Comparison of ENCODE assay signal across 8 mouse cellular contexts in genomic region chr15:98532281-98532680, GRCm38 (mm10). TPM values are rescaled to one million over a fixed set of nuclear protein-coding genes. Genes with fewer than 3 reads are reported as not detected.
DNase-seq lines count a peak whose midpoint lies in the region; ATAC-seq and TF ChIP-seq lines count a peak whose summit lies in the region.

No protein-coding gene starts in this region.

- DNase-seq in gastrocnemius, adult 2 months = no peak
- DNase-seq in gastrocnemius, postnatal 10 days = no peak
- DNase-seq in fibroblast of lung, adult 2 months (ENCODE audit: low read depth) = peak; percentile 73
- DNase-seq in stomach, postnatal 0 days (ENCODE audit: low spot score) = no peak
- DNase-seq in embryo, embryonic 11 days = no peak
- no peak for DNase-seq in lung, postnatal 4 days

- no peak for TF ChIP-seq EP300 in ES-Bruce4 (IDR thresholded peaks at IDR 0.05; ENCODE audit: insufficient read depth, low read depth, low read length)
- TF ChIP-seq EP300 in stomach, postnatal 0 days (optimal IDR thresholded peaks at IDR 0.05) = no peak

- H3K4me3 ChIP-seq in gastrocnemius, adult 2 months = peak overlapping the region; percentile 73
- peak overlapping the region; percentile 71 for H3K4me3 ChIP-seq in ES-Bruce4 (ENCODE audit: low read depth, low read length)
- H3K4me3 ChIP-seq in limb, embryonic 15.5 days = peak overlapping the region; percentile 92
- peak overlapping the region; percentile 80 for H3K4me3 ChIP-seq in stomach, postnatal 0 days (ENCODE audit: low read depth, low read length)

- H3K4me1 ChIP-seq in ES-Bruce4 (ENCODE audit: control insufficient read depth, insufficient read depth, low read length) = peaks cover 2% of the 10 kb centered on the region
- peaks cover 13% of the 10 kb centered on the region for H3K4me1 ChIP-seq in limb, embryonic 15.5 days
- H3K4me1 ChIP-seq in stomach, postnatal 0 days (replicated peaks; ENCODE audit: control insufficient read depth, insufficient read depth) = 0 out of 2 replicates have a peak, but pooled peaks cover 3% of the 10 kb centered on the region

- H3K9me3 ChIP-seq in ES-Bruce4 (replicated peaks; ENCODE audit: control insufficient read depth, insufficient read depth, low read length, poor library complexity, severe bottlenecking) = no peaks in the 10 kb centered on the region
- H3K9me3 ChIP-seq in limb, embryonic 15.5 days = no peaks in the 10 kb centered on the region
- H3K9me3 ChIP-seq in stomach, postnatal 0 days (ENCODE audit: control insufficient read depth, low read length) = no peaks in the 10 kb centered on the region

- WGBS in limb, embryonic 15.5 days = 29% methylated on average over 5 of the region's 5 CpGs
- WGBS in stomach, postnatal 0 days = 19% methylated on average over 5 of the region's 5 CpGs

- H3K36me3 ChIP-seq in ES-Bruce4 (ENCODE audit: control insufficient read depth, insufficient read depth, low read length, poor library complexity, severe bottlenecking) = peaks cover 56% of the 10 kb centered on the region
- H3K36me3 ChIP-seq in limb, embryonic 15.5 days = peaks cover 38% of the 10 kb centered on the region
- H3K36me3 ChIP-seq in stomach, postnatal 0 days (ENCODE audit: control insufficient read depth, insufficient read depth, low read length) = peaks cover 13% of the 10 kb centered on the region

- H3K9ac ChIP-seq in ES-Bruce4 (ENCODE audit: low read depth, poor library complexity, severe bottlenecking) = peak overlapping the region; percentile 96
- peak overlapping the region; percentile 17; the same call in 1 of the 2 replicates for H3K9ac ChIP-seq in limb, embryonic 15.5 days
- peak overlapping the region; percentile 93; the same call in 1 of the 2 replicates for H3K9ac ChIP-seq in stomach, postnatal 0 days (ENCODE audit: low read length)

- H3K4me2 ChIP-seq in limb, embryonic 15.5 days = peak overlapping the region; percentile 67
- peak overlapping the region; percentile 77 for H3K4me2 ChIP-seq in stomach, postnatal 0 days (replicated peaks; ENCODE audit: low read depth)

- intact Hi-C loops in gastrocnemius, adult 2 months (cut with DNase I) = loop anchor here (5.0 kb wide), 1 partner anchor 35 kb away; no protein-coding TSS in a partner anchor

- peak overlapping the region; percentile 98 for H3K27ac ChIP-seq in gastrocnemius, adult 2 months
- no peak overlapping the region for H3K27ac ChIP-seq in ES-Bruce4 (ENCODE audit: insufficient read depth, low read length)
- H3K27ac ChIP-seq in limb, embryonic 15.5 days = no peak overlapping the region
- no peak overlapping the region for H3K27ac ChIP-seq in stomach, postnatal 0 days (replicated peaks)

- TF ChIP-seq CTCF in gastrocnemius, adult 2 months (IDR thresholded peaks at IDR 0.05) = no peak
- no peak for TF ChIP-seq CTCF in ES-Bruce4 (IDR thresholded peaks at IDR 0.05; ENCODE audit: low read depth, low read length)
- no peak for TF ChIP-seq CTCF in stomach, postnatal 0 days (IDR thresholded peaks at IDR 0.05; ENCODE audit: low read depth)

- TF ChIP-seq POLR2A in ES-Bruce4 (IDR thresholded peaks at IDR 0.05; ENCODE audit: insufficient read depth, low read length) = no peak

- H3K27me3 ChIP-seq in ES-Bruce4 (ENCODE audit: control insufficient read depth, insufficient read depth, low read length, poor library complexity, severe bottlenecking) = no peaks in the 10 kb centered on the region
- H3K27me3 ChIP-seq in limb, embryonic 15.5 days = no peaks in the 10 kb centered on the region
- H3K27me3 ChIP-seq in stomach, postnatal 0 days (ENCODE audit: control insufficient read depth, insufficient read depth, low read length) = no peaks in the 10 kb centered on the region

- ATAC-seq in limb, embryonic 15.5 days (ENCODE audit: insufficient number of reproducible peaks, low FRiP score, low TSS enrichment, low read depth) = no peak
- ATAC-seq in stomach, postnatal 0 days (ENCODE audit: low FRiP score, low TSS enrichment) = no peak

RNA-seq across cellular contexts. Expression of gene Kansl2, which starts 1.8 kb away (rescaled TPM):
- 10 to 100 TPM; 64.7 to 66.3 TPM for total RNA-seq in gastrocnemius, adult 2 months (2021)
- 10 to 100 TPM; 71.5 to 77.4 TPM for total RNA-seq in gastrocnemius, postnatal 10 days (2021)
- polyA plus RNA-seq in ES-Bruce4 (2011; ENCODE audit: insufficient read depth, insufficient read length, low read depth, missing spikeins) = 116 and 119 TPM in 2 replicates
- polyA plus RNA-seq in limb, embryonic 15.5 days (2015; fragmentation: Nextera tagmentation; extraction: Ambion mirVana) = 90.5 and 101 TPM in 2 replicates
- polyA plus RNA-seq in stomach, postnatal 0 days (2015; fragmentation: Nextera tagmentation; extraction: Ambion mirVana) = 44.3 and 44.9 TPM in 2 replicates

RNA-seq across cellular contexts. Expression of gene Ccnt1, which starts 38.4 kb away (rescaled TPM):
- total RNA-seq in gastrocnemius, adult 2 months (2021) = 10 to 100 TPM; 20.4 to 20.5 TPM
- total RNA-seq in gastrocnemius, postnatal 10 days (2021) = 10 to 100 TPM; 21.7 to 30.4 TPM
- polyA plus RNA-seq in ES-Bruce4 (2011; ENCODE audit: insufficient read depth, insufficient read length, low read depth, missing spikeins) = 66.8 and 73.1 TPM in 2 replicates
- 50.8 and 55.2 TPM in 2 replicates for polyA plus RNA-seq in limb, embryonic 15.5 days (2015; fragmentation: Nextera tagmentation; extraction: Ambion mirVana)
- 20.8 and 23.9 TPM in 2 replicates for polyA plus RNA-seq in stomach, postnatal 0 days (2015; fragmentation: Nextera tagmentation; extraction: Ambion mirVana)

RNA-seq across cellular contexts. Expression of gene 4930415O20Rik, which starts 38.5 kb away (rescaled TPM):
- total RNA-seq in gastrocnemius, adult 2 months (2021) = 1 to 10 TPM in 1 of 2 experiments, not detected in 1; 1.2 TPM
- total RNA-seq in gastrocnemius, postnatal 10 days (2021) = not detected
- 1.7 and 2.6 TPM in 2 replicates for polyA plus RNA-seq in ES-Bruce4 (2011; ENCODE audit: insufficient read depth, insufficient read length, low read depth, missing spikeins)
- polyA plus RNA-seq in limb, embryonic 15.5 days (2015; fragmentation: Nextera tagmentation; extraction: Ambion mirVana) = not detected in 2 replicates
- polyA plus RNA-seq in stomach, postnatal 0 days (2015; fragmentation: Nextera tagmentation; extraction: Ambion mirVana) = 0.19 and 0.36 TPM in 2 replicates

RNA-seq across cellular contexts. Expression of gene Olfr279, which starts 40.1 kb away (rescaled TPM):
- total RNA-seq in gastrocnemius, adult 2 months (2021) = not detected
- not detected for total RNA-seq in gastrocnemius, postnatal 10 days (2021)
- polyA plus RNA-seq in ES-Bruce4 (2011; ENCODE audit: insufficient read depth, insufficient read length, low read depth, missing spikeins) = 0.10 TPM in 1 of 2 replicates, not detected in the other
- polyA plus RNA-seq in limb, embryonic 15.5 days (2015; fragmentation: Nextera tagmentation; extraction: Ambion mirVana) = not detected in 2 replicates
- polyA plus RNA-seq in stomach, postnatal 0 days (2015; fragmentation: Nextera tagmentation; extraction: Ambion mirVana) = not detected in 2 replicates

RNA-seq across cellular contexts. Expression of gene Lalba, which starts 49.8 kb away (rescaled TPM):
- not detected for total RNA-seq in gastrocnemius, adult 2 months (2021)
- under 1 TPM; 0.36 to 0.54 TPM for total RNA-seq in gastrocnemius, postnatal 10 days (2021)
- not detected in 2 replicates for polyA plus RNA-seq in ES-Bruce4 (2011; ENCODE audit: insufficient read depth, insufficient read length, low read depth, missing spikeins)
- polyA plus RNA-seq in limb, embryonic 15.5 days (2015; fragmentation: Nextera tagmentation; extraction: Ambion mirVana) = 0.20 TPM in 1 of 2 replicates, not detected in the other
- polyA plus RNA-seq in stomach, postnatal 0 days (2015; fragmentation: Nextera tagmentation; extraction: Ambion mirVana) = 0.42 and 0.70 TPM in 2 replicates

Comparison
In these comparisons a context has a peak if more than half of its experiments do, and no peak if none do; other contexts are left out.
1. H3K9ac ChIP-seq: peak in every context shown above with its lines; median percentile 96 in ES-Bruce4; 93 in stomach, postnatal 0 days; 17 in limb, embryonic 15.5 days.